Mouse (Mus musculus): ENCODE measurements around the gene Pidd1.

Gene Pidd1

DNA sequence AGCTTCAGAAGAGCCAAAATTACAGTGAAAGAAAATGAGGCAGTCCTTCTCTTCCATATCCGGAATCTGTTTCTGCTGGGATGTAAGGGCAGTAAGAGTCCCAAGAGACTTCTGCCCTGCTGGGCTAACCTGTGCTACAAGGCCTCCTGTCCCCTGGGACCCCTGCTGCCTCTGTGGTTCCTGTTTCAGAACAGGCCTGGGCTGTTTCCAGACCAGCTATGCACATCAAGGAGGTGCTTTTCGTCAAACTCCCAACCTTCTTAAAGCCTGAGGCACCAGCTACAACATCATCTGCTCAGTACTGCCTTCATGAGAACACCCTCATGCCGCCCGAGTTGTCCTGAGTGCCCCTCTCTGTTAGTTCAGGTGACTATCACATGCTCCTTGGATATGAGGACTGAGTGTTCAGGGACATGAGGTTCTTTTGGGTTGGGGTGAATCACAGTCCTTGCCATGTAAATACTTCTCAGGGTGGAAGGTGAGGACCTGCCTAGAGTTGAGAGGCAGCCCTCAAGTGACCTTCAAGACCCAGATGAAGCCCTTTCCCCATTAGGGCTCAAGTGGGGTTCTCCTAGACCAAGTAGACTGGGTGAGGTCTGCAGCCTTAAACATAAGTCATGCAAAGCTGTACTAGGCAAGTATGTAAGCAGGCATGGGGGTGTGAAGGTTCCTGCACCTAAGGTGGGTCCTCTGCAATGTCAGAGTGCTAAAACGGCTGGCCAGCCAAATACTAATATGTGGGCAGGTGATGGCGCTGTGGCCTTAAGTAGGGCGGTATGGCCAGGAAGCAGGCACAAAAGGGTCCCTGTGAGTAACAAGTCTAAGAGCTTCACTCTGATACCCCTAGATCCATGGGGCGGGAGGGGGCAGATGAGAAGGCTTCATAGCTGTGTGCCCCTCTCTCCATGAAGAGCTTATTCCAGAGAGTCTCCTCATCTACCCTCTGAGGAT is 25.8 kb downstream of the Pidd1 start:
- intact Hi-C loops (cut with DNase I), result no loop called here

- intact Hi-C loops (cut with DNase I), result no loop called here
These were observed 27.5 kb downstream of the Pidd1 start for GRCm38 (mm10) chr7:141416144-141416841.

DNA sequence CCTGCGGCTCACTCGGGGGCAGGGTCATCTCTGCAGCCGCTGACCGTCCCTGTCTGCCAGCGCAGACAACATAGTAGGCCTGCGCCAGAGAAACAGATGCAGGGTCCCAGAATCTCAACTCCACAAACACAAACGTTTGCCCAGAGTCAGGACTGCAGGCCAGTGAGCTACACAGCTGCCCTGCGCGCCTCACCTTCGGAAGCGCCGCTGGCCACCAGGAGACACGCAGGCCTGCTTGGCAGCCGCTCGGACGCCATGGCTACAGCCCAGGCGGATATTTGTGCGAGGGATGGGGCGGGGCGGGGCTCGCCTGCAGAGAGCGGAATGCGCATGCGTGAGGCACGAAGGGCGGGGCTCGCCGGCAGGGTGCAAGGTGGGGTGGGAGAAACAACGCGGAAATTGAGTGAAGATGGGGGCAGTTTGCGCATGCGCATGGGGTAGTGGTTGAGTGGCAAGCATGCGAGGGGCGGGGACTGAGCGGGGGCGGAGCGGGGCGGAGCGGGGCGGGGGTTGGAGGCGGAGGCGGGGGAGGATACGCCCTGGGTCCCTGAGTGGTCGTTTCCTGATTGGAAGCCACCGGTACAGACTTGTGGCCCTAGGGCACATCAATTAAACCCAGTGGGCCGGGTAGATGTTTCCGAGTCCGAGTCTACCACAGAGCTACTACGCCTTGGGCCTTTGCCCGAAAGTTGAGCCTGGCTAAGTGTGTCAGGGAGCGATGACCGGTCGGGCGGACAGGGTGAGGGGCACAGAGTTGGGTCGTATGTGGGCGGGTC is 29.8 kb downstream of the Pidd1 start, which contains the start of gene Gatd1:
Gatd1 (minus strand) TSS at position 328 of the 776 bp plus-strand sequence.
- intact Hi-C loops (cut with DNase I), result loop anchor here (5.0 kb wide), 1 partner anchor 43 kb away; the partner anchor contains the start of gene Pnpla2

DNA sequence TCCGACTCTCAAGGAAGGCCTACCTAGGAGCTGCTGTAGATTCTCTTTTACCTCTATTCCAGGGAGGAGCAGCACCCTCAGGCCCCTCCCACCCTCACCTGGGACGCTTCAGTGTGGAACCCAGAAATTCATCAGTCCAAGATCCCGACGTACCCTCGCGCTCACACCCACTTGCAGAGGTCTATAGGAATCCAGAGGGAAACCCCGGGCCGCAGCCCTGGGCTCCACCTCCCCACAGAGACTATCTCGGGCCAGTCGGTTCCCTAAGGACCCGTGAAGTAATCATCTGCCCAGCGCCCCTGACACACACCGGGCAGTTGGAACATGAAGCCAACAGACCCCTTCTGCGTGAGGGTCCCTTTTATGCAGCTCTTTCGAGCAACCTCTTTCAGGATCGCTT is 30.5 kb downstream of the Pidd1 start:
- intact Hi-C loops (cut with DNase I), result loop anchor here (5.0 kb wide), 1 partner anchor 44 kb away; the partner anchor contains the start of gene Pnpla2

DNA sequence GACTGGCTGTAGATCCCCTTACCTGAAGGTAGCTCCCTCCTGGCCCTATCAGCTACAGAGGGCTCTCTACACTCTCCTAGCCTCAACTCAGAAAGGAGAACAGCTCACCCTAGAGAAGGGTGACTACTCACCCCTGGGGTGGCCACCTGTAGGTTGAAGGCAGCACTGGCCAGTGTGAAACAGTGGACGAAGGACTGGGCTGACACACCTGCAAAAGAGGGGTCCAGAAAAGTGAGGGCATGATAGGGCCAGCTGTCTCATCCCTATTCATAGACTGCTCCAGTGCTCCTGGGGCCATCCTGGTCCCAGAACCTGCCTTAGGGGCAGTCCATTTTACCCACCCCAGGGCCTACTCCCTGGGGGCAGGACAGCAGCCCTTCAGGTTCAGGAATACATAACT is 32.2 kb downstream of the Pidd1 start:
- intact Hi-C loops (cut with DNase I), result loop anchor here (5.0 kb wide), 1 partner anchor 46 kb away; the partner anchor contains the start of gene Pnpla2

- intact Hi-C loops (cut with DNase I), result loop anchor here (5.0 kb wide), 1 partner anchor 47 kb away; the partner anchor contains the start of gene Pnpla2
These were observed 33.2 kb downstream of the Pidd1 start for GRCm38 (mm10) chr7:141410631-141411030.

GRCm38 (mm10) chr7:141408833-141409232 is 35.0 kb downstream of the Pidd1 start:
- intact Hi-C loops (cut with DNase I), result loop anchor here (1.0 to 5.0 kb wide), 2 partner anchors 28 to 118 kb away; partner anchors contain the start of gene Slc25a22

DNA sequence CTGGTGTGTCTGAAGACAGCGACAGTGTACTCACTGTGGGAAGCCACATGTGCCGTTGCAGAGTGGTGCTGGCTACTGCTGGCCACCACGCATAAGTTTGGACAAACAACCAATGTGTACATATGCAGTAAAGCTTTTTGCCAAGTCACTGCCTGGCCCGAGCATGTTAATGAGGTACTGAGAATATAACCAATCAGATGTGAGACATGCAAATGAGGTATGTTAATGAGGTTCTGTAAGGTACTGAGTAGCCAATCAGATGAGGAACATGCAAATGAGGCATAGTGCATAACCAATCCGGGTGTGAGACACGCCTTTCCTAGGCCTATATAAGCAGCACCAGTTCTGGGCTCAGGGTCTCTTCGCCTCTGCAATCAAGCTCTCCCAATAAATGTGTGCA is 36.2 kb downstream of the Pidd1 start:
- intact Hi-C loops (cut with DNase I), result loop anchor here (5.0 kb wide), 1 partner anchor 120 kb away; no protein-coding TSS in a partner anchor

GRCm38 (mm10) chr7:141405466-141405865 is 38.4 kb downstream of the Pidd1 start:
- intact Hi-C loops (cut with DNase I), result loop anchor here (5.0 kb wide), 1 partner anchor 122 kb away; no protein-coding TSS in a partner anchor

DNA sequence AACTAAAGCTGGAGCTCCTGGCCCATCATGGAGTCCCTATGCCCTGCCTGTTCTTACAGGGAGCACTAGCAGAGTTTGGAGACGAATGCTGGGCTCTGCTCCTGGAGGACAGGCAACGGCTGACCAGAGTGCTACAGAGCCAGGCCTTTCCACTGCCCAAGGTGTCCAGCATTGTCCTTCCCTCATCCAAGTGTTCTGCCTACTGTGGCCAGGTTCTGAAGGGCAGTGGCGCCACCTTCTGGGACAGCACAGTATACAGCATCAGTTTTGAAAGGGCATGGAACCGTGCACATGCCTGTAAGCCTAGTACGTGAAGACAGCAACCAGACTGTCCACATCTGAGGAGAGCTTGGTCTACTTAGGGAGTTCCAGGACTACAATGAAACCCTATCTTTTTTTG is 40.5 kb downstream of the Pidd1 start:
- intact Hi-C loops (cut with DNase I), result no loop called here

DNA sequence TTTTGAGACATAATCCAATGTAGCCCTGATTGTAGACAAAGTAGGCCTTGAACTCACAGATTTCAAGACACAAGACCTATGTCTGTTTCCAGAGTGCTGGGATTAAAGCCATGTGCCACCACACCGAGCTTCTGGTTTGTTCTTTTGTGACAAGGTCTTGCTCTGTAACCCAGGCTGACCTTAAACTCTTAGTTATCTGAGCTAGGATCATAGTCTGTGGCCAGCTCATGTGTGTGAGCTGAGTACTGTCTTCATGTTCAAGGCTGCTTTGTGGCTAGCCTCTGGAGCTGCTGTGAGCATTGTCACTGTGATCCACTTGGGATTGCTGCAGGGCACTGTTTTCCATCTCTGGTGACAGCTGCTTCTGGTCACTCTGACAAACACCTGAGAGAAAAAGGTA is 48.5 kb downstream of the Pidd1 start:
- intact Hi-C loops (cut with DNase I), result no loop called here

- intact Hi-C loops (cut with DNase I), result no loop called here
These were observed 49.1 kb downstream of the Pidd1 start for GRCm38 (mm10) chr7:141394771-141395170.

- intact Hi-C loops (cut with DNase I), result no loop called here
These were observed 49.7 kb downstream of the Pidd1 start for GRCm38 (mm10) chr7:141394158-141394557.

- intact Hi-C loops (cut with DNase I), result no loop called here
These were observed 51.1 kb downstream of the Pidd1 start for GRCm38 (mm10) chr7:141392552-141393222.

GRCm38 (mm10) chr7:141391625-141392551 is 51.9 kb downstream of the Pidd1 start, which contains the start of gene Taldo1:
Gene Taldo1 (plus strand): TSS chr7:141392199.
- intact Hi-C loops (cut with DNase I), result no loop called here

DNA sequence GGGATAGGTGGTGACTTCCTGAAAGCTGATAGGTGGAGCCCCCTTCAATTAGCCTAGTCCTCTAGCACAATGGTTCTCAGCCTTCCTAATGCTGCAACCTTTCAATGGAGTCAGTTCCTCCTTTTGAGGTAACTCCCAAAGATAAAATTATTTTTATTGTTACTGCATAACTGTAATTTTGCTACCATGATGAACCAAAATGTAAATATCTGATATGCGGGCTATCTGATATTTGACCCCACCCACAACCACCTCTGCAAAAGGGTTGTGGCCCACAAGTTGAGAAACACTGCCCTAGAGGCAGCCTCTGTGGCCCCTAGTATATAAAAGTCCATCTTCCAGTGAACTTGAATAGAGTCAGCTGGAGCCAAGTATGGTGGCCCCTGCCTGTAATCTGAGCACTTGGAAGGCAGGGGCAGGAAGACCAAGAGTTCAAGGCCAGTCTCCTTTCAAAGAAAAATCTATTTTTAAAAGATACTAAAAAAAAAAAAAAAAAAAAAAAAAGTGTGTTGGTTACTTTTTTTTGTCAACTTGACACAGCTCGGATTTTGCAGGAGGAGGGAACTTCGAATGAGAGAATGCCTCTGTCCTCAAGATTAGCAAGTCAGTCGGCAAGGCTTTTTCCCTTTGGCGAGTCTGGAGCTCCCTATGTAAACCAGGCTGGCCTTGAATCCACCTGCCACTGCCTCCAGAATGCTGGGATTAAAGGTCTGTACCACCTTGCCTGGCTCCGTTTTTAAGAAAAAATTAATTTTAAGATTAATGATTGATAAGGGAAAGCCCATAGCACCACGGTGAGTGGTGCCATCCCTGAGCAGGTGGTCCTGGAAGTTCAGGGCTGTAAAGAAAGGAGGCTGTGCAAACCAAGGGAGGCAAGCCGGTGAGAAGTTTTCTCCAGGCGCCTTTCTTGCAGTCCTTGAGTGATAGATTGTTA is 53.2 kb downstream of the Pidd1 start:
- intact Hi-C loops (cut with DNase I), result no loop called here

GRCm38 (mm10) chr7:141388487-141389109 is 55.2 kb downstream of the Pidd1 start:
- intact Hi-C loops (cut with DNase I), result no loop called here

All from adrenal gland (tissue).